Mouse (Mus musculus) liver, adult 2 months (tissue): ENCODE measurements around the gene Spata13. TPM values are rescaled to one million over a fixed set of nuclear protein-coding genes. Genes with fewer than 3 reads are reported as not detected.

Source experiments
- DNase-seq: peaks from one replicate; pipeline ENCODE4 v3.0.0-alpha.2; 2011; ENCODE audit warnings: low read depth, low spot score; ENCODE audit errors: extremely low read depth
- H3K27ac ChIP-seq: fragments of 200-500 bp; replicated peaks from 2 replicates; pipeline ENCODE4 v1.5.1; 2012; ENCODE audit warnings: low read depth, mild to moderate bottlenecking, control low read depth, inconsistent platforms, low read length; ENCODE audit not compliant: insufficient read depth
- H3K27me3 ChIP-seq: fragments of 200-500 bp; 2 replicates; pipeline ENCODE4 v1.6.1; 2012; ENCODE audit warnings: mild to moderate bottlenecking, moderate library complexity, low read length, inconsistent platforms; ENCODE audit not compliant: control insufficient read depth, insufficient read depth
- H3K36me3 ChIP-seq: fragments of 200-500 bp; 2 replicates; pipeline ENCODE4 v1.6.1; 2012; ENCODE audit warnings: low read length, inconsistent platforms; ENCODE audit not compliant: control insufficient read depth, insufficient read depth
- H3K4me1 ChIP-seq: fragments of 200-500 bp; 2 replicates; pipeline ENCODE4 v1.6.1; 2011; ENCODE audit warnings: low read length; ENCODE audit not compliant: control insufficient read depth, insufficient read depth
- H3K4me3 ChIP-seq: fragments of 200-500 bp; 2 replicates; pipeline ENCODE4 v1.5.1; 2011; ENCODE audit warnings: low read depth, mild to moderate bottlenecking, control low read depth, low read length, moderate library complexity; ENCODE audit not compliant: insufficient read depth
- H3K79me2 ChIP-seq: fragments of 200-500 bp; 2 replicates; pipeline ENCODE4 v1.6.1; 2012; ENCODE audit warnings: inconsistent platforms, mild to moderate bottlenecking, low read length, moderate library complexity; ENCODE audit not compliant: control insufficient read depth, insufficient read depth
- H3K9ac ChIP-seq: fragments of 200-500 bp; 2 replicates; pipeline ENCODE4 v1.6.1; 2012; ENCODE audit warnings: low read depth, mild to moderate bottlenecking, control low read depth, inconsistent platforms, low read length
- CTCF ChIP-seq: fragments of 200-500 bp; IDR thresholded peaks from 2 replicates; pipeline ENCODE4 v1.5.1; 2011; ENCODE audit warnings: low read depth, low read length, control low read depth
- POLR2A ChIP-seq: fragments of 200-500 bp; IDR thresholded peaks from 2 replicates; pipeline ENCODE4 v1.6.1; 2011; ENCODE audit warnings: low read length, control low read depth; ENCODE audit not compliant: insufficient read depth; ENCODE audit errors: extremely low read depth
- WGBS: fragments of 180-500 bp; shearing (Covaris S2); methylation state at CpG from one replicate; pipeline ENCODE4 v1.1.7; 2018; 5-methylcytosine and 5-hydroxymethylcytosine counted together
- polyA plus RNA-seq: library from polyadenylated mRNA; depleted of rRNA; stranded (reverse); fragments of >200 nt; gene quantifications from 2 replicates; pipeline ENCODE4 v1.2.3, GENCODE M21; 2012; rRNA removed
- total RNA-seq: library from RNA; depleted of rRNA; stranded (reverse); fragments of >200 nt; gene quantifications from 2 replicates; pipeline ENCODE4 v1.2.3, GENCODE M21; 2014; rRNA removed

The Spata13 gene
- total and polyA plus RNA-seq, 2 experiments = 11.9 to 20.6 TPM

DNA sequence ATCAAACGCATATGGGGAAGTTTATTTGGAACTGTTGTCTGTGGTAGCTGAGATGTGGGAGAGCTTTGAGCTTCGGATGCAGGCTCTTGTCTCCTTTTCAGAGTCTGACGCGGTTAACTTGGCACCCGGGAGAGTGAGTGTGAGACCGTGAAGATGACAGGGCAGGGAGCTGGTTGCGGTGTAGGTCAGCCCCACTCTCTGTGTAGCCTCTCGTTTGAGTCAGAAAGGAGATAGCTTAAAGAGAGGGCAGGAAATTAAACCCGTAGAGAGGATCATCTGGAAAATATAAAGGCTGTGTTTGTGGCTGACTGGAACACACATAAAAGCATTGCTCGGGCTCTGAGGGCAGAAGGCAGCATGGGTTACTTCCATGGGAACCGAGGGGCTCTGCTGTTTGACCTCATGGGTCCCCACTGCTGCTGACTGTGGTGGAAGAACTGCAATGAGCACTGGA is 173.1 kb downstream of the Spata13 start:
- H3K9ac ChIP-seq = no peak overlapping the region
- 66% methylated on average over 11 of the region's 11 CpGs for WGBS
- H3K4me1 ChIP-seq = no peaks in the 10 kb centered on the region
- no peaks in the 10 kb centered on the region for H3K27me3 ChIP-seq
- no peaks in the 10 kb centered on the region for H3K79me2 ChIP-seq
- no peak for DNase-seq
- H3K36me3 ChIP-seq = peaks cover 7% of the 10 kb centered on the region; the same call in 1 of the 2 replicates
- no peak for TF ChIP-seq CTCF
- no peak for TF ChIP-seq POLR2A
- H3K27ac ChIP-seq = no peak overlapping the region
- no peak overlapping the region for H3K4me3 ChIP-seq

DNA sequence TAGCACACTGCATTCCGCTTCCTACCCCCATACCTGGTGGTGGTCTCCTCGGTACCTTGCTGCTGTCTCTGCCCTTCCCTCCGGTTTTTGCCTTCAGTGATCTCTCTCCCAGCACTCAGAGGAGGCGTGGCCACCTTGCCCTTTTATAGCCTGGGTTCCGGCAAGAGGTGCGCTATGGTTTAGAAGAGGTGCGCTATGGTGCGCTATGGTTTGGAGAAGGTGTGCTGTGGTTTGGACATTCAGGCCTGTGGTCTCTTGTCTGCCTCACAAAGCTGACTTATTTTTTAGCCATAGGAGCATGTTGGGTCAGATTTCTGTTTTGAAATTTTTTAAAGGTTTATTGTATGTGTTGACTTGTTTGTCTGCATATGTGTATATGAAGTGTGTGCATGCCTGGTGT is 176.1 kb downstream of the Spata13 start:
- DNase-seq = no peak
- Histone ChIP-seq H3K27me3 (no peaks in the 10 kb centered on the region), H3K27ac (no peak overlapping the region), H3K9ac (no peak overlapping the region), H3K79me2 (no peaks in the 10 kb centered on the region), H3K4me1 (no peaks in the 10 kb centered on the region), H3K36me3 (peaks cover 13% of the 10 kb centered on the region; the same call in 1 of the 2 replicates), H3K4me3 (no peak overlapping the region)
- TF ChIP-seq POLR2A (no peak), CTCF (no peak)
- 97% methylated on average over 8 of the region's 8 CpGs for WGBS

DNA sequence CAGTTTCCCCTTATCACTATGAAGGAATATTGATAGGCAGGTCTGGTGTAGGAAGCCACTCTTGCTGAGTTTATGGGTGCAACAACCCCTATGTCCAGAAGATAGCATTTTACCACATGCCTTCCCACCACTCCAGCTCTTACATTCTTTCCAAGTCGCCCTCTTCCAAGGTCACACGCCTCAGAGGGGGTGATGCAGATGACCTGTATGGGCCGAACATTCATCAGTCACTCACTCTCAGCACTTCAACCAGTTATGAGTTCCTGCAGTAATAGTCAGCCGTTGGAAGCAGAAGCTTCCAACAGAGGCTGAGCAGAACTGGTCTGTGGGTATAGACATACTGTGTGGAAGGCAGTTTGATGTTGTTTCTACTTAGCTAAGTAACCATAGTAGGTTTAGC is 177.7 kb downstream of the Spata13 start:
- peaks cover 14% of the 10 kb centered on the region for H3K36me3 ChIP-seq
- no peaks in the 10 kb centered on the region for H3K4me1 ChIP-seq
- no peaks in the 10 kb centered on the region for H3K27me3 ChIP-seq
- no peak for TF ChIP-seq POLR2A
- no peak for TF ChIP-seq CTCF
- WGBS = 90% methylated on average over 4 of the region's 4 CpGs
- DNase-seq = no peak
- H3K9ac ChIP-seq = no peak overlapping the region
- H3K27ac ChIP-seq = no peak overlapping the region
- no peaks in the 10 kb centered on the region for H3K79me2 ChIP-seq
- H3K4me3 ChIP-seq = no peak overlapping the region

Other genes with a start within 250 kb of the Spata13 start
- 0.34 and 0.46 TPM in 2 replicates for gene C1qtnf9, start 134.1 kb downstream of the Spata13 start, total RNA-seq
- gene C1qtnf9, start 134.1 kb downstream of the Spata13 start, polyA plus RNA-seq = 0.07 and 0.24 TPM in 2 replicates
- 26.0 and 30.1 TPM in 2 replicates for gene Mipep, start 150.6 kb downstream of the Spata13 start, total RNA-seq
- 13.9 and 15.2 TPM in 2 replicates for gene Mipep, start 150.6 kb downstream of the Spata13 start, polyA plus RNA-seq